Mouse (Mus musculus): ENCODE measurements around the gene Xrcc3.

DNA sequence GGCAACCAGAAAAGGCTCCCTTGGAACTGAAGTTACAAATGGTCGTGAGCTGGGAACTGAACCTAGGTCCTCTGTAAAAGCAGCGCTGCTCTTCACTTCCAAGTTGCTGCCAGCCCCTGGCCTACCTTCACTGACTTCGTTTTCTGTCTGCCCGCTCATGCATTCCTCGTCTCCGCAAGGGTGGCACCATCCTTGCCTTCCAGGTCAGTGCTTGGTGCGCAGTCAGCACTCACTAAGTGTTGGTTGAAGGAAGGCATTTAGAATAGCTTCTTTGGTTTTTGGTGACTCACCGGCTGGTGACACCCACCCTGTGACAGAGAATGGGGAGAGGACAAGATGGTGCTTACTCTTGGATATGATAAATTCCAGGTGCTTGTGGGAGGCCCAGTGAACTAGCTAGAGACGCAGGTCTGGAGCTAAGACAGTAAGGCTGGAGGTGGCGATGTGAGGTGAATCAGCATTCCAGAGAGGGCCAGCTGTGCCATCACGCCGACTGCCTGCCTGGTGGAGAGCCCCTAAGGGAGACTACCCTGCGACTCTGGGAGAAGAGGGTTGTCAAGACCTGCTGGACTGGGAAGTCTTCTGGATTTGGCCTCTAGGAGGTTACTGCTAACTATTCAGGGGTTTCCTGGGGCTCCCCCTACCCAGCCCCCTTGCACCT is 50.9 kb downstream of the Xrcc3 start:
- no peak for TF ChIP-seq CTCF (IDR thresholded peaks at IDR 0.05; ENCODE audit: extremely low read depth, insufficient read length, insufficient replicate concordance, low read depth, low read length)
- TF ChIP-seq POLR2A (IDR thresholded peaks at IDR 0.05; ENCODE audit: low read depth, low read length), result no peak

Data from small intestine, adult 2 months (tissue).